Mouse (Mus musculus) brain, embryonic 14.5 days (tissue): ENCODE measurements around the gene Gm13057. TPM values are rescaled to one million over a fixed set of nuclear protein-coding genes. Genes with fewer than 3 reads are reported as not detected.
"Not testable (repeated sequence)": the region's sequence is repeated elsewhere in the genome, so short reads cannot be mapped to it uniquely, and the experiment has no call there.

Source experiments
- DNase-seq: peaks from one replicate; pipeline ENCODE4 v3.0.0-alpha.2; 2011; ENCODE audit warnings: low read depth
- CTCF ChIP-seq: fragments of 200-500 bp; IDR thresholded peaks from 2 replicates; pipeline ENCODE4 v1.5.1; 2012; ENCODE audit warnings: inconsistent platforms, mild to moderate bottlenecking, moderate library complexity, borderline replicate concordance; ENCODE audit not compliant: insufficient read depth, insufficient read length; ENCODE audit errors: extremely low read depth
- POLR2A ChIP-seq: fragments of 200-500 bp; IDR thresholded peaks from 2 replicates; pipeline ENCODE4 v1.6.1; 2012; ENCODE audit warnings: mild to moderate bottlenecking, inconsistent platforms, borderline replicate concordance; ENCODE audit not compliant: poor library complexity, insufficient read depth, insufficient read length, severe bottlenecking; ENCODE audit errors: extremely low read depth
- polyA plus RNA-seq: library from polyadenylated mRNA; depleted of rRNA; stranded (reverse); fragments of >200 nt; gene quantifications from 2 replicates; pipeline ENCODE4 v1.2.3, GENCODE M21; 2012; rRNA removed

The Gm13057 gene
- not detected in 2 replicates for polyA plus RNA-seq

DNA sequence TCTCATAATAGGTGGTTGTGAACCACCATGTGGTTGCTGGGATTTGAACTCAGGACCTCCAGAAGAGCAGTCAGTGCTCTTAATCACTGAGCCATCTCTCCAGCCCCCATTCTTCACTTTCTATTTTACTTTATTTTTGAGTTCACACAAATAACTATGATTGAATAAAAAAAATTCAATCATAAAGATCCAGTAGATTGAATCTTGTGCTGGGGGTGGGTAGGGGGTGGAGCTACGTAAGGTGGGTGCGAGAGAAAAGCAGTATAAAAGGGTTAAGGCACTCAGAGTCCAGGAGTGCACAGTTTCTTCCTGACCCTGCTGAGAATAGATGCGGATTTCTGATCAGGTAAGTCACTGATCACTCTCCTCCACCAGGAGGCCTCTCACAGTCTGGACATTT, at the start of gene Gm13057, which contains the start of gene BC080695:
Gm13057 (plus strand) TSS at position 310 of the 400 bp plus-strand sequence.
BC080695 (plus strand) TSS at position 301 of the 400 bp plus-strand sequence.
- not testable (repeated sequence) for DNase-seq

- no peak for TF ChIP-seq POLR2A
- TF ChIP-seq CTCF = no peak
- DNase-seq = no peak
Observed at GRCm38 (mm10) chr4:143511043-143511442, 40.5 kb upstream of the Gm13057 start, which contains the start of gene Gm13043. Gene Gm13043, plus strand, starts transcription at chr4:143511343.

GRCm38 (mm10) chr4:143535654-143536053, 15.9 kb upstream of the Gm13057 start, which contains the start of gene Gm13040:
Gene Gm13040, plus strand, starts transcription at chr4:143535954.
- not testable (repeated sequence) for DNase-seq

Other genes with a start within 250 kb of the Gm13057 start
- 0.23 TPM in 2 replicates for gene Lrrc38, start 202.0 kb upstream of the Gm13057 start, polyA plus RNA-seq
- gene Pramel1, start 157.3 kb upstream of the Gm13057 start, polyA plus RNA-seq = not detected in 2 replicates
- 12.1 and 14.7 TPM in 2 replicates for gene Pramef8, start 139.3 kb upstream of the Gm13057 start, polyA plus RNA-seq
- not detected in 2 replicates for gene Oog4, start 101.4 kb upstream of the Gm13057 start, polyA plus RNA-seq
- not detected in 2 replicates for gene Gm13043, start 40.4 kb upstream of the Gm13057 start, polyA plus RNA-seq
- not detected in 2 replicates for gene Gm13040, start 15.8 kb upstream of the Gm13057 start, polyA plus RNA-seq
- not detected in 2 replicates for gene BC080695, start within 50 bp of the Gm13057 start, polyA plus RNA-seq
- gene Gm13083, start 63.3 kb downstream of the Gm13057 start, polyA plus RNA-seq = not detected in 2 replicates
- gene Gm13088, start 105.5 kb downstream of the Gm13057 start, polyA plus RNA-seq = not detected in 2 replicates
- not detected in 2 replicates for gene Gm13089, start 151.0 kb downstream of the Gm13057 start, polyA plus RNA-seq
- not detected in 2 replicates for gene Gm13078, start 167.7 kb downstream of the Gm13057 start, polyA plus RNA-seq
- gene Gm13023, start 237.6 kb downstream of the Gm13057 start, polyA plus RNA-seq = not detected in 2 replicates